24 mouse cellular contexts compared by ENCODE assay signal in genomic region chr11:106587786-106588519, GRCm38 (mm10). TPM values are rescaled to one million over a fixed set of nuclear protein-coding genes. Genes with fewer than 3 reads are reported as not detected.
DNase-seq lines count a peak whose midpoint lies in the region; ATAC-seq and TF ChIP-seq lines count a peak whose summit lies in the region.
"Had no signal": no experiment of that assay in that cellular context is flagged by ENCODE, and none has a peak within 500 bp of the region (broad histone marks: within the 10 kb centered on the region; RNA-seq: fewer than 3 reads in every experiment).

No protein-coding gene starts in this region.

- H3K36me3 ChIP-seq in myocyte (ENCODE audit: control insufficient read depth, insufficient read depth): no peaks in the 10 kb centered on the region
- no peaks in the 10 kb centered on the region for H3K36me3 ChIP-seq in forebrain, embryonic 10.5 days (replicated peaks)
- H3K36me3 ChIP-seq: embryonic facial prominence, embryonic 12.5 days; forebrain, embryonic 12.5 days; midbrain, embryonic 13.5 days; neural tube, embryonic 12.5 days had no signal

- no peak for DNase-seq in gastrocnemius, adult 2 months
- no peak for DNase-seq in gastrocnemius, postnatal 36 days
- DNase-seq in 3T3-L1 (ENCODE audit: low read depth, low spot score) (peak; percentile 76), NIH3T3 (ENCODE audit: low read depth) (peak; percentile 63)
- DNase-seq in forebrain, embryonic 10.5 days (ENCODE audit: extremely low spot score, low spot score): no peak
- DNase-seq: adrenal gland, postnatal 36 days; cerebellum, adult 11 months; cerebellum, postnatal 14 days; kidney, adult 11 months; kidney, postnatal 4 days; lung, adult 2 months; lung, postnatal 36 days; thymus, adult 18-20 months; thymus, postnatal 36 days had no signal

- peak overlapping the region; percentile 64 for H3K4me3 ChIP-seq in gastrocnemius, adult 2 months
- H3K4me3 ChIP-seq in myocyte: no peak overlapping the region
- H3K4me3 ChIP-seq in forebrain, embryonic 10.5 days: no peak overlapping the region
- H3K4me3 ChIP-seq: embryonic facial prominence, embryonic 12.5 days; forebrain, embryonic 12.5 days; hindbrain, embryonic 15.5 days; limb, embryonic 10.5 days; liver, embryonic 12.5 days; megakaryocyte, embryonic 14.5 days; midbrain, embryonic 13.5 days; neural tube, embryonic 12.5 days had no signal

- intact Hi-C loops in gastrocnemius, adult 2 months (cut with DNase I): no loop called here
- intact Hi-C loops in gastrocnemius, postnatal 36 days (cut with DNase I): no loop called here

- no peak for TF ChIP-seq POLR2A in myocyte (IDR thresholded peaks at IDR 0.05; ENCODE audit: insufficient read length, low read depth)

- TF ChIP-seq CTCF in gastrocnemius, adult 2 months (IDR thresholded peaks at IDR 0.05): no peak

- peak overlapping the region; percentile 5 for H3K4me2 ChIP-seq in myocyte (ENCODE audit: low read depth)
- H3K4me2 ChIP-seq: embryonic facial prominence, embryonic 12.5 days; forebrain, embryonic 12.5 days; hindbrain, embryonic 15.5 days; liver, embryonic 12.5 days; midbrain, embryonic 13.5 days; neural tube, embryonic 12.5 days had no signal

- no peaks in the 10 kb centered on the region for H3K27me3 ChIP-seq in myocyte (ENCODE audit: control insufficient read depth, insufficient read depth, insufficient read length)
- H3K27me3 ChIP-seq in forebrain, embryonic 10.5 days (ENCODE audit: poor library complexity, severe bottlenecking): no peaks in the 10 kb centered on the region
- H3K27me3 ChIP-seq: embryonic facial prominence, embryonic 12.5 days; forebrain, embryonic 12.5 days; hindbrain, embryonic 15.5 days; liver, embryonic 12.5 days; megakaryocyte, embryonic 14.5 days; midbrain, embryonic 13.5 days; neural tube, embryonic 12.5 days had no signal

- peak overlapping the region; percentile 84 for H3K27ac ChIP-seq in gastrocnemius, adult 2 months
- H3K27ac ChIP-seq in forebrain, embryonic 10.5 days: no peak overlapping the region
- H3K27ac ChIP-seq: embryonic facial prominence, embryonic 12.5 days; forebrain, embryonic 12.5 days; hindbrain, embryonic 15.5 days; limb, embryonic 10.5 days; liver, embryonic 12.5 days; midbrain, embryonic 13.5 days; neural tube, embryonic 12.5 days had no signal

- no peak overlapping the region for H3ac ChIP-seq in myocyte (ENCODE audit: control insufficient read depth, insufficient read length)

- H3K4me1 ChIP-seq in forebrain, embryonic 10.5 days: peaks cover 26% of the 10 kb centered on the region
- H3K4me1 ChIP-seq: midbrain, embryonic 13.5 days had no signal

- H3K9me3 ChIP-seq in forebrain, embryonic 10.5 days: no peaks in the 10 kb centered on the region
- H3K9me3 ChIP-seq: embryonic facial prominence, embryonic 12.5 days; forebrain, embryonic 12.5 days; hindbrain, embryonic 15.5 days; limb, embryonic 10.5 days; liver, embryonic 12.5 days; megakaryocyte, embryonic 14.5 days; midbrain, embryonic 13.5 days; neural tube, embryonic 12.5 days had no signal

- WGBS in forebrain, embryonic 10.5 days: 87% methylated on average over 10 of the region's 10 CpGs

- H3K79me2 ChIP-seq in myocyte (ENCODE audit: control insufficient read depth, insufficient read depth): no peaks in the 10 kb centered on the region

- ATAC-seq in cerebellum, adult (ENCODE audit: insufficient number of reproducible peaks, low FRiP score, low TSS enrichment): no peak
- ATAC-seq: liver, embryonic 12.5 days; midbrain, embryonic 13.5 days had no signal

TF ChIP-seq in myocyte, 11 proteins besides CTCF, POLR2A, EP300 and RAD21:
- TF ChIP-seq E2F4 (IDR thresholded peaks at IDR 0.05; ENCODE audit: insufficient read depth) (no peak), REST (IDR thresholded peaks at IDR 0.05; ENCODE audit: insufficient read depth, insufficient read length) (no peak), MAX (IDR thresholded peaks at IDR 0.05; ENCODE audit: low read depth) (no peak), POLR2AphosphoS2 (IDR thresholded peaks at IDR 0.05; ENCODE audit: insufficient read length, low read depth) (no peak), MYOG (IDR thresholded peaks at IDR 0.05; ENCODE audit: control insufficient read depth in 1 of 3, insufficient read depth in 1 of 3, insufficient read length in 2 of 3, low read depth in 2 of 3) (no peak), TCF3 (IDR thresholded peaks at IDR 0.05; ENCODE audit: insufficient read length, low read depth) (no peak), TCF12 (IDR thresholded peaks at IDR 0.05; ENCODE audit: insufficient read depth, poor library complexity, severe bottlenecking) (no peak), SRF (IDR thresholded peaks at IDR 0.05; ENCODE audit: control insufficient read depth, insufficient read length, low read depth) (no peak), MYOD1 (IDR thresholded peaks at IDR 0.05; ENCODE audit: control insufficient read depth in 1 of 3, insufficient read length in 2 of 3, low read depth in 2 of 3) (no peak), CEBPB (IDR thresholded peaks at IDR 0.05; ENCODE audit: insufficient read depth, poor library complexity, severe bottlenecking) (no peak), USF1 (IDR thresholded peaks at IDR 0.05; ENCODE audit: low read depth) (no peak)

RNA-seq across cellular contexts. Expression of gene Tex2, which starts 25.3 kb away (rescaled TPM):
- 10 to 100 TPM; 59.2 to 65.5 TPM for total RNA-seq in gastrocnemius, adult 2 months (2021)
- 10 to 100 TPM; 45.7 to 46.2 TPM for total RNA-seq in gastrocnemius, postnatal 36 days (2021)
- polyA plus RNA-seq in myocyte (2012; fragmentation: generic; extraction: Trizol): 7.0 TPM
- 6.2 and 6.4 TPM in 2 replicates for polyA plus RNA-seq in forebrain, embryonic 10.5 days (2016; fragmentation: Nextera tagmentation; extraction: Ambion mirVana)

Comparison
In these comparisons a context has a peak if more than half of its experiments do, and no peak if none do; other contexts are left out.
1. DNase-seq: peak in 3T3-L1 (single experiment) and NIH3T3 (single experiment); none in gastrocnemius, adult 2 months (single experiment), gastrocnemius, postnatal 36 days (0 of 2) and forebrain, embryonic 10.5 days (single experiment).